Mouse (Mus musculus): Measurements from ENCODE around the gene Srp9. TPM values are rescaled to one million over a fixed set of nuclear protein-coding genes. Genes with fewer than 3 reads are reported as not detected.

Srp9 gene
- total and polyA plus RNA-seq, 3 experiments, result 35.5 to 134 (median 59.0) TPM

GRCm38 (mm10) chr1:182137204-182138125 is 12.9 kb downstream of the Srp9 start:
- no peak for TF ChIP-seq GATA1 (IDR thresholded peaks at IDR 0.05; ENCODE audit: borderline replicate concordance, low read length)
- TF ChIP-seq TAL1 (conservative IDR thresholded peaks at IDR 0.05; ENCODE audit: low read depth, low read length), result no peak
- peaks cover 13% of the 10 kb centered on the region for H3K4me1 ChIP-seq (ENCODE audit: insufficient read depth, low read depth, low read length)
- ATAC-seq (ENCODE audit: extremely low read depth, insufficient number of reproducible peaks, low FRiP score, poor library complexity, severe bottlenecking) (no peak), DNase-seq (ENCODE audit: low spot score) (no peak)
- peaks cover 7% of the 10 kb centered on the region for H3K36me3 ChIP-seq (replicated peaks)
- H3K27me3 ChIP-seq (ENCODE audit: insufficient read depth, low read length), result peaks cover 15% of the 10 kb centered on the region; the same call in 1 of the 2 replicates
- no peaks in the 10 kb centered on the region for H3K9me3 ChIP-seq (replicated peaks)
- H3K4me3 ChIP-seq (ENCODE audit: low read depth, low read length), result no peak overlapping the region

DNA sequence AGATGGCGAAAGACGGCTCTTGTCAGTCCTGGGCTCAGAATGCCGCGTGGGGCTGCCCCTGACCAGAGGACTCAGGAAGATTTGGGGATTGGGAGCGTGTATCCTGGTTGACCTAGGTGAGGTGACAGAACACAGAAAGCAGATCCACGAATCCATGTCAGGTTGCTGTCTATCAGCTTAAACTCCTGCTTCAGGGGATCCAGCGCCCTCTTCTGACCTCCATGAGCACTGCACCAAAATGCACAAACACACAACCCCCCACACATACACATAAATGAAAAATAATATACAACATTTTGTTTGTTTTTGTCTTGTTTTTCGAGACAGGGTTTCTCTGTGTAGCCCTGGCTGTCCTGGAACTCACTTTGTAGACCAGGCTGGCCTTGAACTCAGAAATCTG is 13.6 kb downstream of the Srp9 start:
- TF ChIP-seq POLR2AphosphoS5 (IDR thresholded peaks at IDR 0.05; ENCODE audit: insufficient replicate concordance, low read depth, low read length) (no peak), CTCF (IDR thresholded peaks at IDR 0.05; ENCODE audit: low read depth, low read length) (no peak; the same call in 1 of the 2 replicates), GATA1 (IDR thresholded peaks at IDR 0.05; ENCODE audit: borderline replicate concordance, low read length) (no peak), GATA2 (IDR thresholded peaks at IDR 0.05; ENCODE audit: borderline replicate concordance, low read depth, low read length) (no peak), TAL1 (conservative IDR thresholded peaks at IDR 0.05; ENCODE audit: low read depth, low read length) (no peak)
- ATAC-seq (ENCODE audit: extremely low read depth, insufficient number of reproducible peaks, low FRiP score, poor library complexity, severe bottlenecking) (no peak), DNase-seq (ENCODE audit: low spot score) (no peak)
- Histone ChIP-seq H3K27me3 (ENCODE audit: insufficient read depth, low read length) (peaks cover 15% of the 10 kb centered on the region; the same call in 1 of the 2 replicates), H3K4me1 (ENCODE audit: insufficient read depth, low read depth, low read length) (peaks cover 13% of the 10 kb centered on the region), H3K4me3 (ENCODE audit: low read depth, low read length) (no peak overlapping the region), H3K36me3 (replicated peaks) (peaks cover 3% of the 10 kb centered on the region), H3K9me3 (replicated peaks) (no peaks in the 10 kb centered on the region)

GRCm38 (mm10) chr1:182139937-182140336 is 15.4 kb downstream of the Srp9 start:
- ATAC-seq (ENCODE audit: extremely low read depth, insufficient number of reproducible peaks, low FRiP score, poor library complexity, severe bottlenecking) (no peak), DNase-seq (ENCODE audit: low spot score) (no peak)
- TF ChIP-seq POLR2AphosphoS5 (IDR thresholded peaks at IDR 0.05; ENCODE audit: insufficient replicate concordance, low read depth, low read length) (no peak), GATA1 (IDR thresholded peaks at IDR 0.05; ENCODE audit: borderline replicate concordance, low read length) (no peak), CTCF (IDR thresholded peaks at IDR 0.05; ENCODE audit: low read depth, low read length) (no peak), GATA2 (IDR thresholded peaks at IDR 0.05; ENCODE audit: borderline replicate concordance, low read depth, low read length) (no peak), TAL1 (conservative IDR thresholded peaks at IDR 0.05; ENCODE audit: low read depth, low read length) (no peak)
- H3K27me3 ChIP-seq (ENCODE audit: insufficient read depth, low read length), result peaks cover 15% of the 10 kb centered on the region; the same call in 1 of the 2 replicates
- H3K4me1 ChIP-seq (ENCODE audit: insufficient read depth, low read depth, low read length), result peaks cover 13% of the 10 kb centered on the region
- H3K9me3 ChIP-seq (replicated peaks), result no peaks in the 10 kb centered on the region
- no peak overlapping the region for H3K4me3 ChIP-seq (ENCODE audit: low read depth, low read length)
- no peaks in the 10 kb centered on the region for H3K36me3 ChIP-seq (replicated peaks)

- Histone ChIP-seq H3K9me3 (replicated peaks) (no peaks in the 10 kb centered on the region), H3K4me3 (ENCODE audit: low read depth, low read length) (no peak overlapping the region), H3K4me1 (ENCODE audit: insufficient read depth, low read depth, low read length) (peaks cover 13% of the 10 kb centered on the region), H3K27me3 (ENCODE audit: insufficient read depth, low read length) (peaks cover 15% of the 10 kb centered on the region; the same call in 1 of the 2 replicates), H3K36me3 (replicated peaks) (no peaks in the 10 kb centered on the region)
- DNase-seq (ENCODE audit: low spot score) (peak; percentile 76), ATAC-seq (ENCODE audit: extremely low read depth, insufficient number of reproducible peaks, low FRiP score, poor library complexity, severe bottlenecking) (peak; percentile 76)
- TF ChIP-seq TAL1 (conservative IDR thresholded peaks at IDR 0.05; ENCODE audit: low read depth, low read length) (no peak), GATA2 (IDR thresholded peaks at IDR 0.05; ENCODE audit: borderline replicate concordance, low read depth, low read length) (no peak), POLR2AphosphoS5 (IDR thresholded peaks at IDR 0.05; ENCODE audit: insufficient replicate concordance, low read depth, low read length) (no peak), CTCF (IDR thresholded peaks at IDR 0.05; ENCODE audit: low read depth, low read length) (peak; percentile 86), GATA1 (IDR thresholded peaks at IDR 0.05; ENCODE audit: borderline replicate concordance, low read length) (no peak)
These were observed 15.8 kb downstream of the Srp9 start for GRCm38 (mm10) chr1:182140370-182140769.

DNA sequence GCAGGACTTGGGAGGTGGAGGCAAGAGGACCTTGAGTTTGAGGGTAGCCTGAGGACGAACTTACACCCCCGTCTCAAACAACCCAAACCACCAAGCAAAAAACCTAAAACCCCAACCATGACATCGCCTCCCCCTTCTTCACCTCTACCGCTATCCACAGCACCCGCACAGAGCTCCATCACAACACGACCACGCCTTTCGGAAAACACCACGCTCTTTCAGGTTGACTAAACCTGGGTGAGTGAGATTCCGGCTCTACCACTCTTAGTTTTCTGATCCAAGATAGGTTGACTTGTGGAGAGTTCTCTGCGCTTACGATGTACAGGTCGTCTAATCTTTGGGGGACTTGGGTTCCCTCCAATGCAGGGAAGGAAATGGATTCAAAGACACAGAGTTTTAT is 18.2 kb downstream of the Srp9 start:
- no peaks in the 10 kb centered on the region for H3K9me3 ChIP-seq (replicated peaks)
- TF ChIP-seq CTCF (IDR thresholded peaks at IDR 0.05; ENCODE audit: low read depth, low read length), result no peak
- no peak for TF ChIP-seq GATA1 (IDR thresholded peaks at IDR 0.05; ENCODE audit: borderline replicate concordance, low read length)
- no peak for TF ChIP-seq POLR2AphosphoS5 (IDR thresholded peaks at IDR 0.05; ENCODE audit: insufficient replicate concordance, low read depth, low read length)
- H3K4me1 ChIP-seq (ENCODE audit: insufficient read depth, low read depth, low read length), result peaks cover 13% of the 10 kb centered on the region
- H3K27me3 ChIP-seq (ENCODE audit: insufficient read depth, low read length), result peaks cover 18% of the 10 kb centered on the region; the same call in 1 of the 2 replicates
- ATAC-seq (ENCODE audit: extremely low read depth, insufficient number of reproducible peaks, low FRiP score, poor library complexity, severe bottlenecking), result no peak
- no peak overlapping the region for H3K4me3 ChIP-seq (ENCODE audit: low read depth, low read length)
- no peaks in the 10 kb centered on the region for H3K36me3 ChIP-seq (replicated peaks)
- DNase-seq (ENCODE audit: low spot score), result no peak

- ATAC-seq (ENCODE audit: extremely low read depth, insufficient number of reproducible peaks, low FRiP score, poor library complexity, severe bottlenecking) (peak; percentile 36), DNase-seq (ENCODE audit: low spot score) (peak; percentile 22)
- H3K27me3 ChIP-seq (ENCODE audit: insufficient read depth, low read length), result peaks cover 18% of the 10 kb centered on the region; the same call in 1 of the 2 replicates
- H3K4me3 ChIP-seq (ENCODE audit: low read depth, low read length), result no peak overlapping the region
- H3K4me1 ChIP-seq (ENCODE audit: insufficient read depth, low read depth, low read length), result peaks cover 17% of the 10 kb centered on the region
- no peaks in the 10 kb centered on the region for H3K9me3 ChIP-seq (replicated peaks)
- TF ChIP-seq GATA1 (IDR thresholded peaks at IDR 0.05; ENCODE audit: borderline replicate concordance, low read length) (no peak), GATA2 (IDR thresholded peaks at IDR 0.05; ENCODE audit: borderline replicate concordance, low read depth, low read length) (no peak), POLR2AphosphoS5 (IDR thresholded peaks at IDR 0.05; ENCODE audit: insufficient replicate concordance, low read depth, low read length) (no peak), CTCF (IDR thresholded peaks at IDR 0.05; ENCODE audit: low read depth, low read length) (0 out of 2 replicates have a peak, but pooled peaks have one; percentile 19), TAL1 (conservative IDR thresholded peaks at IDR 0.05; ENCODE audit: low read depth, low read length) (no peak)
- H3K36me3 ChIP-seq (replicated peaks), result no peaks in the 10 kb centered on the region
These were observed 18.8 kb downstream of the Srp9 start for GRCm38 (mm10) chr1:182143288-182143687.

All from G1E (cell line).